Mouse (Mus musculus) hindbrain, postnatal 0 days (tissue): ENCODE data around the gene Fcrl5. TPM values are rescaled to one million over a fixed set of nuclear protein-coding genes. Genes with fewer than 3 reads are reported as not detected.

Experiments used
- ATAC-seq: fragments of 200-750 bp; cut with Nextera tagmentation; 2 replicates; pipeline ENCODE4 v1.8.0; 2017; ENCODE audit warnings: mild to moderate bottlenecking, moderate TSS enrichment, moderate library complexity
- DNase-seq: peaks from one replicate; pipeline ENCODE4 v3.0.0-alpha.2; 2015; ENCODE audit warnings: low spot score
- H3K27ac ChIP-seq: fragments of 300-500 bp; sonication (generic); 2 replicates; pipeline ENCODE4 v1.5.1; 2014; ENCODE audit warnings: mild to moderate bottlenecking
- H3K27me3 ChIP-seq: fragments of 300-500 bp; sonication (generic); 2 replicates; pipeline ENCODE4 v1.6.1; 2014; ENCODE audit warnings: low read length, mixed read lengths; ENCODE audit not compliant: insufficient read depth
- H3K36me3 ChIP-seq: fragments of 300-500 bp; sonication (generic); 2 replicates; pipeline ENCODE4 v1.6.1; 2014; ENCODE audit warnings: low read length, mixed read lengths; ENCODE audit not compliant: insufficient read depth
- H3K4me1 ChIP-seq: fragments of 300-500 bp; sonication (generic); 2 replicates; pipeline ENCODE4 v1.6.1; 2014; ENCODE audit warnings: antibody characterized with exemption, low read length, mixed read lengths; ENCODE audit not compliant: insufficient read depth
- H3K4me2 ChIP-seq: fragments of 300-500 bp; sonication (generic); 2 replicates; pipeline ENCODE4 v1.6.1; 2014; ENCODE audit warnings: low read depth, mild to moderate bottlenecking, low read length, moderate library complexity, mixed read lengths
- H3K4me3 ChIP-seq: fragments of 300-500 bp; sonication (generic); 2 replicates; pipeline ENCODE4 v1.5.1; 2014; ENCODE audit warnings: low read length
- H3K9ac ChIP-seq: fragments of 300-500 bp; sonication (generic); replicated peaks from 2 replicates; pipeline ENCODE4 v1.6.1; 2014; ENCODE audit warnings: mild to moderate bottlenecking, low read length, moderate library complexity, mixed read lengths
- H3K9me3 ChIP-seq: fragments of 300-500 bp; sonication (generic); 2 replicates; pipeline ENCODE4 v1.6.1; 2016; ENCODE audit warnings: low read length, mixed read lengths
- CTCF ChIP-seq: IDR thresholded peaks from 2 replicates; pipeline ENCODE4 v1.5.1; 2016; ENCODE audit warnings: antibody characterized with exemption, control low read depth, low read depth
- WGBS: fragments of 180-500 bp; shearing (Covaris S2); extraction: QIAGEN DNeasy Blood & Tissue Kit; methylation state at CpG from one replicate; pipeline ENCODE4 v1.1.7; 2014; 5-methylcytosine and 5-hydroxymethylcytosine counted together
- polyA plus RNA-seq: library from polyadenylated mRNA; unstranded; fragments of >200 nt; fragmentation: Nextera tagmentation; extraction: Ambion mirVana; gene quantifications from 2 replicates; pipeline ENCODE4 v1.2.1, GENCODE M21; 2015
- total RNA-seq: library from RNA; depleted of rRNA; stranded (reverse); fragments of >200 nt; gene quantifications from 2 replicates; pipeline ENCODE4 v1.2.3, GENCODE M21; 2014

Fcrl5 gene
- total and polyA plus RNA-seq, 2 experiments from 2014 or later, result not detected

GRCm38 (mm10) chr3:87504749-87505425 lies 69.3 kb downstream of the Fcrl5 start:
- Histone ChIP-seq H3K9ac (no peak overlapping the region), H3K27me3 (no peaks in the 10 kb centered on the region), H3K4me2 (no peak overlapping the region), H3K4me3 (no peak overlapping the region), H3K9me3 (no peaks in the 10 kb centered on the region), H3K27ac (no peak overlapping the region), H3K4me1 (peaks cover 7% of the 10 kb centered on the region; the same call in 1 of the 2 replicates), H3K36me3 (no peaks in the 10 kb centered on the region)
- 65% methylated on average over 4 of the region's 4 CpGs for WGBS
- DNase-seq (no peak), ATAC-seq (no peak; the same call in 1 of the 2 replicates)
- no peak for TF ChIP-seq CTCF

GRCm38 (mm10) chr3:87506456-87507416 lies 71.2 kb downstream of the Fcrl5 start:
- H3K27ac ChIP-seq, result no peak overlapping the region
- WGBS, result 70% methylated on average over 12 of the region's 12 CpGs
- no peak overlapping the region for H3K9ac ChIP-seq
- DNase-seq (peak; percentile 31), ATAC-seq (no peak)
- peaks cover 7% of the 10 kb centered on the region; the same call in 1 of the 2 replicates for H3K4me1 ChIP-seq
- TF ChIP-seq CTCF, result no peak
- no peaks in the 10 kb centered on the region for H3K36me3 ChIP-seq
- H3K4me3 ChIP-seq, result no peak overlapping the region
- H3K27me3 ChIP-seq, result no peaks in the 10 kb centered on the region
- no peak overlapping the region for H3K4me2 ChIP-seq
- no peaks in the 10 kb centered on the region for H3K9me3 ChIP-seq

- TF ChIP-seq CTCF, result peak; percentile 94
- peak overlapping the region; percentile 31; the same call in 1 of the 2 replicates for H3K4me2 ChIP-seq
- no peak overlapping the region for H3K4me3 ChIP-seq
- H3K9ac ChIP-seq, result no peak overlapping the region
- DNase-seq, result peak; percentile 91
- WGBS, result 30% methylated on average over 17 of the region's 17 CpGs
- H3K9me3 ChIP-seq, result no peaks in the 10 kb centered on the region
- peak; percentile 75 for ATAC-seq
- peaks cover 7% of the 10 kb centered on the region; the same call in 1 of the 2 replicates for H3K4me1 ChIP-seq
- H3K27ac ChIP-seq, result no peak overlapping the region
- H3K27me3 ChIP-seq, result no peaks in the 10 kb centered on the region
- no peaks in the 10 kb centered on the region for H3K36me3 ChIP-seq
Observed at GRCm38 (mm10) chr3:87508205-87508901, 72.8 kb downstream of the Fcrl5 start.

- no peak for TF ChIP-seq CTCF
Observed at GRCm38 (mm10) chr3:87509061-87509460, 73.5 kb downstream of the Fcrl5 start.

GRCm38 (mm10) chr3:87510832-87511231 lies 75.3 kb downstream of the Fcrl5 start:
- DNase-seq, result no peak
- no peaks in the 10 kb centered on the region for H3K9me3 ChIP-seq
- no peaks in the 10 kb centered on the region for H3K36me3 ChIP-seq
- no peak overlapping the region for H3K4me2 ChIP-seq
- 81% methylated on average over 9 of the region's 9 CpGs for WGBS
- ATAC-seq, result no peak
- no peaks in the 10 kb centered on the region for H3K27me3 ChIP-seq
- H3K27ac ChIP-seq, result no peak overlapping the region
- H3K4me1 ChIP-seq, result peaks cover 3% of the 10 kb centered on the region; the same call in 1 of the 2 replicates
- no peak overlapping the region for H3K4me3 ChIP-seq
- no peak for TF ChIP-seq CTCF
- H3K9ac ChIP-seq, result no peak overlapping the region

More at GRCm38 (mm10) chr3:87509061-87509460, 73.5 kb downstream of the Fcrl5 start:
- Histone ChIP-seq H3K36me3 (no peaks in the 10 kb centered on the region), H3K9ac (no peak overlapping the region), H3K9me3 (no peaks in the 10 kb centered on the region), H3K27ac (no peak overlapping the region), H3K27me3 (no peaks in the 10 kb centered on the region), H3K4me3 (no peak overlapping the region), H3K4me1 (peaks cover 5% of the 10 kb centered on the region; the same call in 1 of the 2 replicates), H3K4me2 (no peak overlapping the region)
- no peak for ATAC-seq
- 58% methylated on average over 4 of the region's 4 CpGs for WGBS
- DNase-seq, result no peak

GRCm38 (mm10) chr3:87511971-87512765 lies 76.6 kb downstream of the Fcrl5 start:
- DNase-seq (no peak), ATAC-seq (no peak)

More at GRCm38 (mm10) chr3:87511971-87512765, 76.6 kb downstream of the Fcrl5 start:
- Histone ChIP-seq H3K36me3 (no peaks in the 10 kb centered on the region), H3K4me2 (no peak overlapping the region), H3K27me3 (no peaks in the 10 kb centered on the region), H3K4me1 (peaks cover 3% of the 10 kb centered on the region; the same call in 1 of the 2 replicates), H3K27ac (no peak overlapping the region), H3K9ac (no peak overlapping the region), H3K4me3 (no peak overlapping the region), H3K9me3 (no peaks in the 10 kb centered on the region)
- 44% methylated on average over 16 of the region's 16 CpGs for WGBS
- no peak for TF ChIP-seq CTCF
